Mouse (Mus musculus) brain, embryonic 18.5 days (tissue): Measurements from ENCODE around the gene Ccs.
"Not testable (repeated sequence)": the region's sequence is repeated elsewhere in the genome, so short reads cannot be mapped to it uniquely, and the experiment has no call there.

Source experiments
- DNase-seq: peaks from one replicate; pipeline ENCODE4 v3.0.0-alpha.2; 2012; ENCODE audit warnings: low read depth, low spot score

Gene Ccs

DNA sequence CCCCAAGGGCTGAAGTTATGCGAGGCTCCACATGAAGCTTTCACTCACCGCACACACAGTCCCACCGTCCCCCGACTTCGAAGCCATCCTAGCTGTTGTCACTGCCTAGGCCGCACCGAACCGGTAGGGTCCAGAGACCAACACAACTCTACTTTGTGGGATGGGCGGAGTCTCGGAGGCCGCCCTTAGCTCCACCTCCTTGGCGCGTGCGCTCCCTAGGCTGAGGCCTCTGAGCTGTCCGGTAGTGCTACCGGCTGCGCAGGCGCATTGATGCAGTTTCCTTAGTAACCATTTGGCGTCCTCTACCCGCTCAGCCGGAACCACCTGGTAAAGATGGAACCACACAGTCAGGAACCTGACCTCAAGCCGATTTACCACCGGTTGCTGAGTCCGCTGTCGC, at the start of gene Ccs, which contains the start of gene Ccdc87:
Gene Ccs (minus strand): TSS at position 184 of the 400 bp plus-strand sequence.
Gene Ccdc87 (plus strand): TSS at position 218 of the 400 bp plus-strand sequence.
- DNase-seq = peak; percentile 76

DNA sequence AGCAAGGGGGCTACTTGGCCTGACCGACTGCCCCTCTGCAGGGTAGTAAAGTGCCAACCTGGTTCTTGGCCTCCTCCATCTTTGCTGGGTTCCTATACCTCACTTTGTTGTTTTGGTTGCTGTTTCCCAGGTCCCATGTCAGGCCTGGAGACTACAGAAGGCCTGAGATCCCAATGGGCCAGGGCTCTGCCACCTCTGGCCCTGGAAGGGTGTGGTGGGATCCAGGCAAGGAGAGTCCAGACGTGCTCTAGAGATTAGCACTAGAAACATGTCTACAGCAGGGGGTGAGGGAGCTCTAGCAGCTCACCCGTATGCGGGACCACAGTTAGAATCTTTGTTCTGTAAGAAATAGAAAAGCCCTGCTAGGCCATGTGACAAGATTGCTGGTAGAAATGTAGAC, 44.8 kb upstream of the Ccs start:
- no peak for DNase-seq

DNA sequence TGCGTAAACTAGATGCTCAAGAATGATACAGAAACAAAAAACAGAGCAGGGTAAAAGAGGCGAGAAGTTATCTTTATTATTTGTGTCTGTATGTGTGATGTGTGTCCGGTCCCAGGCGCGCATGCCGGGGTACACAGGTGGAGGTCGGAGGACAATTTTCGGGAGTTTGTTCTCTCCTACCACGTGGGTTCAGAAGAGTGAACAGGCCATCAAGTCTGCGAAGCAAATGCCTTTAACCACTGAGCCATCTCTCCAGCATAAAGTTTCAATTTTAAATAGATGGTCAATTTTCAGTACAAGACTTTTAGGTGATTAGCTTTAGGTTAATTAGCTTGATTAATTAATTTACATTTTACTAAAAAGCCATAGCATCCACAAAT, 40.2 kb upstream of the Ccs start:
- DNase-seq = no peak

DNA sequence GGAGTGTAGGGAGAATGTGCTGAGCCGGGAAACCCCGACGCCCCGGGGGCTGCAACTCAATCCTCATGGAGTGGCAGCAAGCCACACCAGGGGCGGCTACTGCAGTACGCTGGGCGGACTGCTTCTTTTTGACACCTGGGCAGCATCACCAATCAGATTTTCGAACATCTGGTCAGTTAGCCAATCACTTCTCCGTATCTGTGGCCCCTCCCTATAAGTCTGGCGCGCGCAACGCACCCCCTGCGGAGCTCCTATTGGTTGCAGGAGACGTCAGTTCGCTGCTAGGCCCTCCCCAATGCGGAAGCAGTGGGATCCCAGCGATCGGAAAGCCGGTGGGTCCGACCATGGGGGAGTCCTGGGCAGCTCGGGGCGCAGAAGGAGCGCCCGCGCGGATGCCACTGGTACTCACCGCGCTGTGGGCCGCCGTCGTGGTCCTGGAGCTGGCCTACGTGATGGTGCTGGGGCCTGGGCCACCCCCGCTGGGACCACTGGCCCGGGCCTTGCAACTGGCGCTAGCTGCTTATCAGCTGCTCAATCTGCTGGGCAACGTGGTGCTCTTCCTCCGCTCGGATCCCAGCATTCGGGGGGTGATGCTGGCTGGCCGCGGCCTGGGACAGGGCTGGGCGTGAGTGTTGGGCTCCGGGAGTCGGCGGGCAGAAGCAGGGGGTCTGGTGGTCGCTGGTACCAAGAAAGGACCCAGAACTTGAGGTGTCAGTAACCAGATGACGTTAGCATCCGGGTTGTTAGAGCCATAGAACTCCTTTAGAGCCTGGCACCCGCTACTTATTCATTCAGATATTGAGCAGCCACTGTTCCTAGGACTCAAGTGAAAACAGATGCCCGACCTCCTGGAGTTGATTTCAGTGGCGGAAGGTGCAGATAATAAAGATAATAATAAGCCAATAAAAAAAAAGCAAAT, 39.5 kb upstream of the Ccs start, which contains the start of gene Zdhhc24:
Gene Zdhhc24 (plus strand): TSS at position 264 of the 919 bp plus-strand sequence.
- DNase-seq = peak; percentile 90

DNA sequence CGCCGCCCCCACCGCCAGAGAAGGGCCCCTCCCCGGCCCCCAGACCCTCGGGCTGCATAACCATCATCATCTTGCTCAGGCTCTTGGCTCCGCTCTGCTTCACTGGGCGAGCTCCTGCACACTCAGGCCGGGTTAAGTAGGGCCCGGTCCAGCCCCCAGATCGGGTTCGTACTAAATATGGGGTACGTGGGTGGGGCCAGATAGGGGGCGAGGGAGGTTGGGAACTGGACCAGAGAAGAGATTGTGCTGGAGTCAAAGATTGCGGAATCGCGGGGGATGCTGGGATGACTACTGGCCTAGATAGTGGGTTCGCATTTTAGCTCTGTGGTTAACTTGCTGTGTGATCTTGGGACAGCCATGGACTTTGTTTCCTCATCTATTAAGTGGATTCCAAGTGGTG, 38.7 kb upstream of the Ccs start, which contains the start of gene Actn3:
Gene Actn3 (minus strand): TSS at position 125 of the 400 bp plus-strand sequence.
- DNase-seq = no peak

DNA sequence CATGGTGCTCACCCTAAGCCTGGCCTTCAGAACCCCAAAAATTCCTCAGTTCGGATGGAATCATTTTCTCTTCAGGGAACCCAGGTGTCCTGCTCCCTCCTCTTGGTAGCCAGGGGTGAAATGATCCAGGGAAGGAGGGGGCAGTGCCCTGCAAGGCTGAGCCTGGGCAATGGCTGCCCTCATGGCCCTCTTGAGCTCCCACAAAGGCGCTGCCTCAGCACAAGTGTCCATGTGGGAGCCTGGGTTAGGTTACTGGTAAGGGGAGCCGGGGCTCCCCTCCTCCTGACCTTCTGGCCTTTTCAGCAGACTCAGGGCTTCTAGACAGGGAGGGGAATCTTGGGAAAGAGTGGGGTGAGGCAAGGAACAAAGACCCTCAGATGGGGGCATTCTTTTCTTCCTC, 37.6 kb upstream of the Ccs start:
- DNase-seq = no peak

DNA sequence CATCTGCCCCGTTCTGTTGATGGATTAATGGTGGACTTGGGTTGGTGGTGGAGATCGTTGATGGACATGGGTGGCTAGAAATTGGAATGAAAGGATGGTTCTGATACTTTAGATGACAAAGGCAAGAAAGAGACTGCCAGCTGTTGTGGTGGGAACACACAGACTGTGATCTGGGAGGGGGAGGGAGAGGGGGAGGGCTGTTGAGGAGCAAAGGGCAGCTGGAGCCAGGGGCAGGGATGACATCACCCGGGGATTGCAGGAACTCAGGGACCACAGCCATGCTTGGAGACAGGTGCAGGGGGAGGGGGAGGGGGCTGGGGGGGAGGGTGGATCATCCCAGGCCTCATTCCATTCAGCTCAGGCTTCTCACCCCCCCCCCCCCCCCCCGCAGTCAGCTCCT, 37.1 kb upstream of the Ccs start:
- no peak for DNase-seq

DNA sequence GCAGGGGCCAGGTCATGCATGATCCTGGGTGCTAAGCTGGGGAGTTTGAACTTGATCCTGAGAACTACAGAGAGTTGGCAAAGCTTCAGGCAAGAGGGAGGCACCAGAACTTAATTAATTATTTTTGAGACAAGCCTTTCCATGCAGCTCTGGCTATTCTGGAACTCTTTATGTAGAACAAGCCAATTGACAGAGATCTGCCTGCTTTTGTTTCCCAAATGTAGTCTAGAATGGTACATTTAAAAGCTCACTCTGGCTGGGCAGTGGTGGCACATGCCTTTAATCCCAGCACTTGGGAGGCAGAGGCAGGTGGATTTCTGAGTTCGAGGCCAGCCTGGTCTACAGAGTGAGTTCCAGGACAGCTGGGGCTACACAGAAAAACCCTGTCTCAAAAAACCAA, 35.5 kb upstream of the Ccs start:
- DNase-seq = not testable (repeated sequence)

DNA sequence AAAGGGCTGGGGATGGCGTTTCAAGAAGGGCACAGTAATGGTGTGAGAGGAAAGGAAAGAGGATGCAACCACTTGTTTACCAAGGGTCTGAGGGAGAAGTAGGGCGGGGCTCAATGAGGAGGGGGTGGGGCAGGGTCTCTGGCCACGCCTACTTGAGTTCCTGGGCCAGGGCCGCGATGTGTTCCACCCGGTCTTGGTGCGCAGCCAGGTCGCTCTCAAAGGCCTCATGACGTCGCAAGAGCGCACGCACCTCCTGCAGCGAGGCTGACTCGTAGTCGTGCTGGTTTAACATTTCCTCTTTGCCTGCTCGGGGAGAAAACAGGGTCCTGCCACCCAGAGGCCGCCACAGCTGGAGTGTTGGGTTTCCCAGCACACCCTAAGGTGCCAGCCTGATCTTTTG, 26.0 kb upstream of the Ccs start:
- DNase-seq = no peak

DNA sequence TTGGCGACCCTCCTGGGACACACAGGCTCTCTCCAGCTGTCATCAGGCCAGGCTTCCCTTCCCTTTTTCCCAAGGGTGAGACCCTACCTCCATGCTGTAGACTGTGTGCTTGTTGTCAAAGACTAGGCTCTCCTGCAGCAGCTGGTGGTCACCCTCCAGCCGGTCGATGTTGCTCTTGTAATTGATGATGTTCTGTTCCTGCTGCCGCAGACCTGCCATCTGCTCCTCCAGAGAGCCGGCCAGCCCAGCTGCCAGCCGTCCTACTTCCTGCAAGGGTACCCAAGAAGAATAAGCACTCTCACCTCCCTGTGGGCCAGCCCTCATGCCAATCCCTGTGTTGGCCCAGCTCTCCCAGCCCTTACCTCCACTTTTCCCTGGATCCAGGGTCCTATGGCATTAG, 23.9 kb upstream of the Ccs start:
- DNase-seq = no peak

DNA sequence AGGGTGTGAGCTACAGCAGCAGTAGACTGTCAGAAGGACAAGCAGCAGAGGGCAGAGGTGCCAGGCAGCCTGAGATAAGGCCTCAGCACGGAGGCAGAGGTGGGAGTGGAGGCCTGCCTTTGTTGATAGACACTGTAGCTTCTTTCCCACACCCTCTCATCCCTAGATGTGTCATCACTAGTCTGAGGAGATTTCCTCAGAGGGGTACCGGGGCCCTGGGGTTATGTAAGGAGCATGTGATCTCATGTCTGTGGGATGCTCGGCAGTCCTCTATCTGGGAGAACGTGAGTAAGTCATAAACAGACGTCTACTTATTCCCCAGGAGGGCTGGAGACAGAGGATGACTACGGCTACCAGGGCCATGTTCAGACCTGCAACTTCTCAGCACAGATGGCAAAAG, 19.9 kb upstream of the Ccs start:
- no peak for DNase-seq

DNA sequence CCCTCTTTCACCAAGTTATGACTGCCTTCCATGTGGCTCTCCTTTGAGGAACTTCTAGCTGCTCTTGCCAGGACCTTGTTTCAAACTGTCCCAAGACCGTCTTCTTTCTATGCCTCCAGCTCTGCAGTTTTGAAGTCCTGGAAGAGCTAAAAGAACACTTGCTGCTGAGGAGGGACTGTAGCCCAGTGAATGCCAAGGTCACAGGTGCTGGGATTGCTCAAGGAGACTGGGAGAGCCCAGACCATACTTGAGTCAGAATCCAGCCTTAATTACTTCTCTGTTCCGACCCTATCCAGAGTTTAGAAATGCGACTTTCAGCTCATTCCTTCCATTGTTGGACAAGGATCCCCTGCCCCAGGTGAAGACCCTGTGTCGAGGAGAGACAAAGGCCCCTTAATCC, 16.8 kb upstream of the Ccs start:
- DNase-seq = no peak

DNA sequence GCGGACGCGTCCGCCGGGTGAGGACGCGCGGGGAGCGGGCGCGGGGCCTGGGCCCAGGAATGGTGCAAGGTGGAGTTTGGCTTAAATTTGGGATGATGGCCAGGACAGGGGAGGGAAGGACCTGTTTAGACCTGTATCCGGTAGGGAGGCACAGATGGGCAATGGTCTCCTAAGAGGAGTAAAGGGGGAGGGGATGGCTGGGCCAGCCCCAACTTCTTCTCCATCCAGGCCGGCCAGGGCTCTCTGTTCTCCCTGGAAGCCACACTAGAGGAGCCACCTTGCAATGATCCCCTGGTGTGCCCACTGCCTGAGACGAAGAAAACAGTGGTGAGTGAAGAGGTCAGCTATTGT, 16.3 kb upstream of the Ccs start:
- DNase-seq = no peak

DNA sequence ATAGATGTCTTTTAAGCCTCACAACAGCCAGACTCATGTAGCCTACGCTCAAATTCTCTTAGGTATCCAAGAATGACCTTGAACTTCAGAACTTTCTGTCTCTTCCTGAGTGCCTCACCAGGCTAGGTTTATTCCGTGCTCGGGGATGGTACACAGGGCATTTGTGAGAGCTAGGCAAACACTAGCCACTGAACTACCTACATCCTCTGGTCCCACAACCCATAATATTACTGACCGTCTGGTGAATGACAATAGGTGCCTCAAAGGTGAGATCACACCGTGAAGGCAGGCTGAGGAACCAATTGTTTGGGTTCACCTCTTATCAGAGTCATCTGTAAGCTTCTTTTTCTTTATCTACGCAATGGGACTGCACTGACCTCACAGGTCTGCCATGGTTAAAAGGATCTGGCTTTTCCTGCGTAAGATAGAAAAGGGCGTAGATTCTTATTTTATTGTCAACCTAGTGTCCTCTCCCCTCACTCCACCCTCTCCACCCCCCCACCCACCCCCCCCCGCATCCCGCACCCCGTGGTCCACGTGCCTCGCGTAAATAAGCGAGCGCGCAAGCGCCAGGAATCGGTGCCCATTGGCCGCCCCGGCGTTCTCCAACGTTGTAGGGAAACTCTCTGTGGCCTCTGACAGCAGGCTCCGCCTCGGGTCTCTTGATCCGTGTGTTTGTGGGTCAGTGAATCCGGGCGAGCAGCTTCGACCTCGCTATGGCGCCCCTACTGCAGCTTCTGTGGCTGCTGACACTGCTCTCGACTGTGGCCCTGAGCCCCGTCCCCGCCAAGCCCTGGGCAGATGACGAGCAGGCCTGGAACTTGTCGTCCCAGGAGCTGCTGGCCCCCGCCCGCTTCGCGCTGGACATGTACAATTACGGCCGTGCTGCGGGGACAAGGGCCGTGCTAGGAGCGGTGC, 15.7 kb upstream of the Ccs start, which contains the start of gene Ctsf:
Gene Ctsf (plus strand): TSS at position 579 of the 918 bp plus-strand sequence.
- DNase-seq = peak; percentile 60

DNA sequence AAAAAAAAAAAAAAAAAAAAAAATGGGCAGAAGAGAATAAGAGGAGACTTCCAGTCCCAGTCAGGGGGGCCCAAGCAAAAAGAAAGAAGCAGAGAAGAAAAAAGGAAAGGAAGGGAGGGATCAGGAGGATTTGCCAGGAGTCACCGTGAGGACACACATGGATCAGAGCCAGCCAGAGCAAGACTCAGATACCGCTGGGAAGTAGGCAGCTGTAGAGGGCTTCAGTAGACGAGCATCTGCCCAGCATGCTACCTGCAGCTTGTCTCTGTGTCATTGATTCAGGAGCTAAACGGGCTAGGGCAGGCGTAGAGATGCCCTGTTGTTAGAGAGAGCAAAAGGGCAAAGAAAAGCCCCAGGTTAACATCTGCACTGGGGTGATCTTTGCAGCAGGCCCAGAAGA, 11.1 kb upstream of the Ccs start:
- DNase-seq = no peak

DNA sequence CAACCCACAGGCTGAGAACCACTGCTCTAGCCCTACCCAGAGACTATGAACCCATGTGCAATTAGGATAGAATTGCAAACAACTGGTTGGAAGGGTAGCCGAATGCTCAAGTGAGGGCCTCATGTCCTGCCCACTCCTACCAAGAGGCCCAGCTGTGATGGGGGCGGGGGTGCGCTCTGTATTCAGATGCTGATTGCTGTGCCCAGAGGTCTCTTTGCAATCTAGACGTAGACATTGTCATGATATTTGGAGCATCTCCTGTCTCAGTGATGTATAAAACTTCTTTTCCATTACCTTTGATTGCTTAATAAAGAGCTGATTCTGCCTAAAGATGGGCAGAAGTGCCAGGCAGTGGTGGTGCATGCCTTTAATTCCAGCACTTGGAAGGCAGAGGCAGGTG, 10.7 kb upstream of the Ccs start:
- DNase-seq = no peak

DNA sequence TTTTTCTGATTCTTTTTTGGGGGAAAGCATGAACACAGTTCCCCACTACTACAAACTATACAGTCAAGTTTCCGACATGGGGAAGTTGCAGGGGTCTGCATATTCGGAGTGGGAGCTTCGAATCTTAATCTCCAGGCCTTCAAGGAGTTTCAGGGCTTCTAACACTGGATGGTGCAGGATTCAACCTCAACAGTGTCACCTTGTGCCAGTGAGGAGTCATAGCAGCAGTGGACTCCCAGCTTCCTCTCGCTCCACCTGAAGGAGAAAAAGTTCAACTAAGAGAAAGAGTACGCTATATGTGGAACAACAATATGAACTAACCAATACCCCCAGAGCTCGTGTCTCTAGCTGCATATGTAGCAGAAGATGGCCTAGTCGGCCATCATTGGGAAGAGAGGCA, 8.4 kb upstream of the Ccs start:
- no peak for DNase-seq

DNA sequence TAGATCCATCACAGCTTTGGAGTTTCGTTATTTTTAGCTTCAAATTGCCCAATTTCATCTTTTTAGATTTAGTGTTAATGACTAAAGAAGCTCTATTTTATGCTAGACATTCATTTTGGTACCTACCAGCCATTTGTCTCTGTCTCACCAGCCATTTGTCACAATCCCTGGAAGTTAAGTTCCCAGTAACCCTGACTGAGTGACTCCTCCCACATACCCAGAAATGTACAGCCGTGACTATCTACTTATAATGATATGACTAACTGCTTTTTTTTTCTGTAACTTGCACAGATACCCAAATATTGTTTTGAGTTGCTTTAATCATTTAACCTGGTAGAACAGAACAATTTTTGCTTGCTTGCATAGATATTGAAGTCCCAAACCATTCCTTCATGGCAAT, 6.7 kb upstream of the Ccs start:
- no peak for DNase-seq

DNA sequence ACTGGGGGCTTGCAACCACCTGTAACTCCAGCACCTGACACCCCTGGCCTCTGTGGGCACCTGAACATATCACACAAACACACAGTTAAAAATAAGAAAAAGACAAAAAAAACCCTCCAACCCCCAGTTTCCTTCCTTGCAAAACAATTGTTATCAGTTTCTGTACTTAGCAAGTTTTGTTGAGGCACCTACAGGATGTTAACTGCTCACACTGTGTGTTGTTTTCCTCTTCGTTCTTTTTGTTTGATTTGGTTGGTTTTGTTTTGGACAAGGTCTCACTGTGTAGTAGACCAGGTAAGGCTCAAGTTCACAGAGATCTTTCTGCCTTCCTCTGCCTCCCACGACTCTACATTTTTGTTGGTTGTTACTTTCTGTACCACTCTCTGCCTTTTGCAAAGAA, 3.5 kb upstream of the Ccs start:
- no peak for DNase-seq

DNA sequence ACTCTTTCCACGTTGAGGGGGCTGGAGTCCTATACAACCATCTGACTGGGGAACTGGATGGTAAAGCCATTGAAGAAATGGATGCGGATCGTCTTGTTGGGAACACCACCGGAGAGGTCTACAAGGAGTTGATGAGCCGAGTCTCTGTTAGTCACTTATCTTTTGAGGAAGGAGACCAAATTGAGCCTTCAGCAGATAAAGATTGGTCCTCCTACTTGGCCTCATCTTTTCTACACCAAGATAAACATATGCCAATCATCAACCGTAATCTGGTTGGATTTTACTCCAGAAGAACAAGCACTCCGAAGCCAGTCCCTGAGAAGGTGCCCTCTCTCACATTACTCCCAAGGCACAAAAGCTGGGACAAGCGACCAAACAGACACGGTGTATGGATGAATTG, 1.7 kb upstream of the Ccs start:
- no peak for DNase-seq

DNA sequence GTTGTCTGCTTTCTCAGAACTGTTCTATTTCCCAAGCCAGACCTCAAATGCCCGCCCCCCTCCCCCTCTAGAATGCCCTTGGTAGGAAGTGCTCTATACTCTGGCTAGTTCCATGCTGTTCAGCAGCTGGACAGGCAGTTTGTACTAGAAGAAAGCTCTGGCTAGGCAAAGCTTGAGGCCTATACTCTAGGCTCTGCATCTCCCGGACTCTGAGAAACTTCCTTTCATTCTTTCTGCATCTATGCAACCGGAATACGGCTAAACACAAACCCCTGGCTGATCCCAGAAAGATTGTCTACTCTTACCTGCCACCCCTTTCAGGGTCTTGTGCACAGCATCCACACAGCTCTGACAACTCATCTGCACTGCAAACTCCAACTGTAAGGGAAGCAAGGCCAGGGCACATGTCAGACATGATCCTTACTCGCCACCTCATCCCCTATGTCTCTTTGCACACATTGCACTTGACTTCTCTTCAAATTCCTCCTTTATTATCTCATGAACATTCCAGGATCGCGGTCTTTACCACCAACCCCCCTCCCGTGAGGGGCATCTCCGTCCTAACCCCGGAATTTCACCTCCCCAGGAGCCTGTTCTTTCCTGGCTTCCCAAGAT, 499 bp downstream of the Ccs start:
- DNase-seq = no peak

DNA sequence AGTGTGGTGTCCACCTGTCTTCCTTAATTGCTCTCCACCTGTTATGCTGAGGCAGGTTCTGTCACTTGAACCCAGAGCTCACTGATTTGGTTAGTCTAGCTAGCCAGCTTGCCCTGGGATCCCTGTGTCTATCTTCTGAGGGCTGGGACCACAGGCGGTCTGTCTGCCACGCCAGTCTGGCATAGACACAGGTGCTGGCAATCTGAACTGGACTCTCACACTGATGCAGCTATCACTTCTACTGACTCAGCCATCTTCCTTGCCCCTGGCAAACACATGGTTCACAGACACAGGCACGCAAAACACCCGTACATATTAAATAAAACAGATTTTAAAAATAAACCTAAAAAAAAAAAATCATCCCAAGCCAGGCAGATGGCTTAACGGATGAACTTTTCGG, 2.1 kb downstream of the Ccs start:
- DNase-seq = no peak
